Mouse (Mus musculus): ENCODE data around the gene Eif2b4.

Gene Eif2b4

GRCm38 (mm10) chr5:31199893-31200292 lies 6.7 kb upstream of the Eif2b4 start:
- no peak for DNase-seq (ENCODE audit: low spot score in 2 of 2)

GRCm38 (mm10) chr5:31199321-31199892 lies 6.2 kb upstream of the Eif2b4 start:
- DNase-seq (ENCODE audit: low spot score in 2 of 2) = no peak

- DNase-seq (ENCODE audit: low spot score in 2 of 2) = no peak
These were observed 5.5 kb upstream of the Eif2b4 start for GRCm38 (mm10) chr5:31198616-31199320.

- no peak for DNase-seq (ENCODE audit: low spot score in 2 of 2)
These were observed 4.9 kb upstream of the Eif2b4 start for GRCm38 (mm10) chr5:31198170-31198569.

GRCm38 (mm10) chr5:31197072-31197471 lies 3.8 kb upstream of the Eif2b4 start:
- no peak for DNase-seq (ENCODE audit: low spot score in 2 of 2)

- no peak for DNase-seq (ENCODE audit: low spot score in 2 of 2)
These were observed 3.0 kb upstream of the Eif2b4 start for GRCm38 (mm10) chr5:31196207-31196606.

GRCm38 (mm10) chr5:31195671-31196070 lies 2.4 kb upstream of the Eif2b4 start:
- DNase-seq (ENCODE audit: low spot score in 2 of 2) = no peak

GRCm38 (mm10) chr5:31194486-31195485 lies 1.6 kb upstream of the Eif2b4 start:
- no peak for DNase-seq (ENCODE audit: low spot score in 2 of 2)

GRCm38 (mm10) chr5:31193631-31194281 lies 526 bp upstream of the Eif2b4 start:
- peak in 1 of 2 experiments; percentile 20 for DNase-seq (ENCODE audit: low spot score in 2 of 2)

GRCm38 (mm10) chr5:31192045-31192938 lies 938 bp downstream of the Eif2b4 start:
- no peak for DNase-seq (ENCODE audit: low spot score in 2 of 2)

GRCm38 (mm10) chr5:31190201-31190600 lies 3.0 kb downstream of the Eif2b4 start:
- DNase-seq (ENCODE audit: low spot score in 2 of 2) = no peak

- DNase-seq (ENCODE audit: low spot score in 2 of 2) = no peak
These were observed 4.9 kb downstream of the Eif2b4 start for GRCm38 (mm10) chr5:31188223-31188840.

- DNase-seq (ENCODE audit: low spot score in 2 of 2) = no peak
These were observed 9.6 kb downstream of the Eif2b4 start for GRCm38 (mm10) chr5:31183678-31184077.

GRCm38 (mm10) chr5:31181183-31181770 lies 12.0 kb downstream of the Eif2b4 start:
- no peak for DNase-seq (ENCODE audit: low spot score in 2 of 2)

GRCm38 (mm10) chr5:31179766-31180630 lies 13.2 kb downstream of the Eif2b4 start, which contains the start of the genes Gm29609 and Gtf3c2:
Gene Gm29609 (minus strand): TSS chr5:31179911.
Gene Gtf3c2 (minus strand): TSS chr5:31180144.
- DNase-seq (ENCODE audit: low spot score in 2 of 2) = peak; percentile 95

- peak in 1 of 2 experiments; percentile 53 for DNase-seq (ENCODE audit: low spot score in 2 of 2)
These were observed 13.9 kb downstream of the Eif2b4 start for GRCm38 (mm10) chr5:31179301-31179765.

GRCm38 (mm10) chr5:31168630-31169029 lies 24.6 kb downstream of the Eif2b4 start:
- no peak for DNase-seq (ENCODE audit: low spot score in 2 of 2)

- DNase-seq (ENCODE audit: low spot score in 2 of 2) = no peak
These were observed 28.4 kb downstream of the Eif2b4 start for GRCm38 (mm10) chr5:31164878-31165277.

GRCm38 (mm10) chr5:31162462-31162861 lies 30.8 kb downstream of the Eif2b4 start:
- DNase-seq (ENCODE audit: low spot score in 2 of 2) = no peak

Data from frontal cortex, postnatal 10 days (tissue).